Mouse (Mus musculus) liver, embryonic 14.5 days (tissue): Measurements from ENCODE around the gene Inip.
A peak's percentile ranks its signal among the peaks of the same experiment; 100 is the strongest.

ENCODE experiments used
- CTCF ChIP-seq: IDR thresholded peaks from 2 replicates; pipeline ENCODE4 v1.5.1; 2016; ENCODE audit warnings: antibody characterized with exemption, low read depth, control low read depth
- EP300 ChIP-seq: IDR thresholded peaks from 2 replicates; pipeline ENCODE4 v1.6.1; 2016; ENCODE audit warnings: antibody characterized with exemption, low read depth

- TF ChIP-seq CTCF = no peak
- TF ChIP-seq EP300 = peak; percentile 60; the same call in 1 of the 2 replicates
Observed at GRCm38 (mm10) chr4:59731544-59731943, 69.8 kb downstream of the Inip start.
